Mouse (Mus musculus): ENCODE measurements around the gene Fadd. TPM values are rescaled to one million over a fixed set of nuclear protein-coding genes. Genes with fewer than 3 reads are reported as not detected.

The Fadd gene
- total RNA-seq, 2 experiments from 2014 or later, result 2.1 to 2.3 TPM

- DNase-seq (ENCODE audit: low spot score), result no peak
These were observed 47.5 kb downstream of the Fadd start for GRCm38 (mm10) chr7:144534773-144535172.

GRCm38 (mm10) chr7:144531585-144532378, 50.5 kb downstream of the Fadd start:
- DNase-seq (ENCODE audit: low spot score), result no peak

DNA sequence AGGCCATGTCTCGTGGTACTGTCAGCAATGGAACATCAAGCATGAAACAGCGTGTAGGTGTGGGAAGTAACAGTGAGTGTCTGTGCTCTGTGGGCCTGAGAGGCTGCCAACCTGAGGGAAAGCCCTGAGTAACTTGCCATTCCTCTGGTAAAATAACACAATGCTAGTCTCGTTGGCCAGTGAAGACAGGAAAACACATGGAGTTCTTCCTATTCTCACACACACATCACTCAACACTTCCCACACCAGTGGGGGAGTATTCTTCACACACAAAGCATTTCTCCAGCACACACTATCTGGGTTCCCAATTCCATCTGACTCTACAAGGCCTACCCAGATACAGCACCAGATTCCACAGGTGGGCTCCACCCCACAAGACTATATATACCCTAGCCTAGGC, 52.4 kb downstream of the Fadd start:
- DNase-seq (ENCODE audit: low spot score), result no peak

DNA sequence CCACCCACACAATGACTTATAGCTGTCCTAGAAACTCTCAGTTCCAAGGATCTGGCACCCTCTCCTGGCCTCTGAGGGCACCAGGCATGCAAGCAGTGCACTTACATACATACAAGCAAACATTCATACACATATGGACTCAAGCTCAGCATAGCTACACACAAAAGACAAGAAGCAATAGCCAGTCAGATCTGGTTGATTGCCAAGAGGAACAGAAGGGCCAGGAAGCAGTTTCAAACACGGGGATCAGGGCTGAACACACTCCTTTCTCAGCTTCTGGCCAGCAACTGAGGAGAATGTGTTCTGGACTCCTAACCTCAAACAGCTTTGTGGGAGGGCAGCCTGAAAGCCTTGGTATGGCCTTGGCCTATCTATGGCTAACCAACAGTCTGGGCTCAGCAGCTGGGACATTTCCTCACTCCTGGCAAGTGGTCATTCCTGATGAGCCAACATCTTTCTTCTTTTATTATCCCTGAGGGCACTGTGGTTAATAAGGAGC, 54.5 kb downstream of the Fadd start:
- DNase-seq (ENCODE audit: low spot score), result peak; percentile 76

Other genes starting within 250 kb of the Fadd start
- gene Cttn, start 111.5 kb downstream of the Fadd start, total RNA-seq (2021), result 10 to 100 TPM; 17.9 to 21.6 TPM
- gene Ppfia1, start 28.7 kb downstream of the Fadd start, total RNA-seq (2021), result 10 to 100 TPM; 24.7 to 25.8 TPM
- gene Ano1, start 169.5 kb upstream of the Fadd start, total RNA-seq (2021), result 1 to 10 TPM; 2.3 to 3.4 TPM